Mouse (Mus musculus) lung, postnatal 4 days (tissue): Measurements from ENCODE around the gene Kcnq5.
"Not testable (repeated sequence)": the region's sequence is repeated elsewhere in the genome, so short reads cannot be mapped to it uniquely, and the experiment has no call there.

Experiments
- DNase-seq, 2 experiments: peaks; one replicate each; pipeline ENCODE4 v3.0.0; 2021

Kcnq5 gene

DNA sequence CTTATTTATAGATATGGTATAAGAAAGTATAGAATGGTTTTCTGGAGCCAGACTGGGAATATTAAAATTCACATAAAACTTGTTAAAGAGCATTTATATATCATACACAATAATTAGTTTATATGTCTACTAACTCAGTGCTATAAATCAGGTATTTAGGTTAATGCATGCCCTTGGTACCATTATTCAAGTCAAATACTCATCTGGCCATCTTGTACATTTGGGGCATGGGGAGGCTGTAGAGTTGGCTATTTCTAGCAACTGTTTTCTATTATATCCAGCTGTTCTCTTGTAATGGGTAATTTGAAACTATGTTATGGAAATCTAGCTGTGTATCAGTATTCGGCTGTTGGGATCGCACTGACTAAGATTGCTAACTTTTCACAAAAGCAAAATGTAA, 339.3 kb downstream of the Kcnq5 start:
- no peak for DNase-seq

DNA sequence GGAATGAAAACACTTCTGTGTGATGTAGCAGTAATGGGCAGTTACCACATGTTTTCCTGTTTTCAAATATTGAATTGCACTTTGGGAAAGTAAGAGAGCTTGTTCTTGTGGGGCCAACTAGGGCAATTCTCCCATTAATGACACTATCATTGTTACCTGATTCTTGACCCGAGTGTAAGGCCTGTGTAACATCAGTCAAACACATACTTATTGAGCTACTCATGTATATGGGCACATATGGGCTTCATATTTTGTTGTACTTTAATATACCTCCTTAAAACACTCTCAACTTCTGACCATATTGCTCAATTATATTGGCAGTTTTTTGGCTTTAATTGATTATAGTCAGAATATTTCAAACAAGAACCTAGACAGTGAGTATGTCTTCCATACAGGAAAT, 339.7 kb downstream of the Kcnq5 start:
- DNase-seq: no peak

DNA sequence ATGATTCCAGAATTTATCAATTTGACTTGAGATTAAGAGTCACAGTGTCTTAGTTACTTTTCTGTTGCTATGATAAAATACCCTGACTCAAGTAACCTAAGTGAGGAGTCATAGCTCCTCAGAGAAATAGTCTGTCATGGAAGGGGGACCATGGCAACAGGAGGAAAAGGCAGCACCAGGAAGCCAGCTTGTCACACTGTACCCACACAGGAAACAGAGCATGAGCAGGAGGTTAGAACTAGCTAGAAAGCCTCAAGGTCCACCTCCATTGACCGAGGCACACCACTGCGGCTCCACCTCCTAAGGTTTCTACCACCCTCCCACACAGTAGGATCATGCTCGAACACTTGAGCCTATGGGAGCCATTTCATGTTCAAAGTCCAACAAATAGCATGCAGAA, 343.0 kb downstream of the Kcnq5 start:
- no peak for DNase-seq

DNA sequence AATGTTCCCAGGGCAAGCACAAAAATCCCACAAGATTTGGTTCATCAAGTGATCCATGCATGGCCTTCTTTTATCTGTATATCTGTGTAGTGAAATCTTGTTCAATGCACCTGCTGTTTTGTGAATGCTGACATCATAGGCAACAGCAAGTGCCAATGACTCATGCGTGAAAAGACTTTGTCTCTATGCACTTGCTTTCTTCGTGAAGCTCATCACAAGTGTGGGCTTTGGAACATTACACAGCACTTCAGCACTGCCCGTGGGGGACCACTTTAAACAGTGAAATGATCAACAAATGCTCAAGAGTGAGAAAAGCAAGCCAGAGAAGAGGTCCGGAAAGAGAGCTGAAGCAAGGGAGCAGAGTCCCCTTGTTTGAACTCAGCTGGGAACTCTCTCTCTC, 345.1 kb downstream of the Kcnq5 start:
- no peak for DNase-seq

DNA sequence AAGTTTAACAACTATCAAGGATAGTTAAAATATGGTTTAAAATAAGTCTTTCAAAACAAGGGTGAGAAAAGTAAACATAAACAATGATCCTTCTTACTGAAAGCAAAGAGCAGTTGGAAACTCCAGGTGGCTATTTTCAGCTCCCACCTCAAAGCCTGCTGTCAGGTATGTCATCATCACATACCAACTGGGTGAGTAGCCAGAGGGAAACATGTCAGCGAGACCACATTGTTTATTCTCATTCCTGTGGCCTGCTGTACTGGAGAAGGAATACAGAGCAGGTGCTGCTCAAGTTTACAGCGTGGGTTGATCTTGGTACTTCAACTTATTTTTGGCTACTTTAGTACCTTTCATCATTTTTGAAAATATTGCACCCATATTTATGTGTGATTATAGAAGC, 347.8 kb downstream of the Kcnq5 start:
- DNase-seq: no peak

DNA sequence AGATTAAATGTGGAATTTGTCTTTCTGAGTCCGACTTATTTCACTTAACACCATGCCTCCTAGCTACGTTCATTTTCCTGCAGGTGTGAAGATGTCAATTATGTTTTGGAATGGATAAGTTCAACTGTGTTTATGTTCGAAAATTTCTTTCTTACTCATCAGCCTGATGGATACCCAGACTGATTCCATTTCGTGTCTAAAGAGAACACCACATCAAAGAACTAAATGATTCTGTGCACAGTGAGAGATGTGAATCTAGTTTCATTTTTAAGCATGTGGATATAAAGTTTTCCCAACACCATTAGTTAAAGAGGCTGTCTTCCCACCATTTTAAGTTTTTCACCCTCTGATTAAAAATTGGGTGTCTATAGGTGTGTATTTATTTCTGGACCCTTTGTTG, 357.7 kb downstream of the Kcnq5 start:
- no peak for DNase-seq

DNA sequence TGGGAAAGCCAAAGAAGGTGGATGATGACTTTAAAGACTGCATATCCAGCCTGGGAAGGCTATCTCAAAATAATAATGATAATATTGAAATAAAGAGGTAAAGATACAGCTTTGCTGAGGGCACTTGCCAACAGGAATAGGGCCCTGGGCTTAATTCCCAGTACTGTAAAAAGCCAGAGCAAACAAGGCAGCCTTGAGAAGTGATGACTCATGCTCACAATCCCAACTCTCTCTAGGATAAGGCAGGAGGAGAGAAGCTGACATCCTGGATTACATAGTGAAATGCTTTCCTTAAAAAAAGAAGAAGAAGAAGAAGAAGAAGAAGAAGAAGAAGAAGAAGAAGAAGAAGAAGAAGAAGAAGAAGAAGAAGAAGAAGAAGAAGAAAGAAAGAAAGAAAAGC, 359.2 kb downstream of the Kcnq5 start:
- DNase-seq: no peak

DNA sequence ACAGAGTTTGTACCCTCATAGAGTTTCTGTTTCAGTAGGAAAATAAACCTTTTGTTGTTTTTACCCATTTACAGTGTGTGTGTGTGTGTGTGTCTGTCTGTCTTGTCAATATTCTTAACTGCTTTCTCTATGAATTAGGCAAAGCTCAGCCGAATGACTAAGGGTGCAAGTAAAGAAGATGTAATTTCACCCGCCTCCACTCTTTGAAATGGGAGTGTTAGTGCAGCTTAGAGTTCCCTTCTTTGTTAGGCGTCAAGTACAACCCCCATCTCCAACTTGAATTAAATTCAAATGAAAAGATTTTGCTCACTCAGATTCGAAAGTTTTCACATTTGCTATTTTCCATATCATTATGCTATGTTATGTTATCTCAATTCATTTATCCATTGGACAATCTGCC, 361.1 kb downstream of the Kcnq5 start:
- no peak for DNase-seq

DNA sequence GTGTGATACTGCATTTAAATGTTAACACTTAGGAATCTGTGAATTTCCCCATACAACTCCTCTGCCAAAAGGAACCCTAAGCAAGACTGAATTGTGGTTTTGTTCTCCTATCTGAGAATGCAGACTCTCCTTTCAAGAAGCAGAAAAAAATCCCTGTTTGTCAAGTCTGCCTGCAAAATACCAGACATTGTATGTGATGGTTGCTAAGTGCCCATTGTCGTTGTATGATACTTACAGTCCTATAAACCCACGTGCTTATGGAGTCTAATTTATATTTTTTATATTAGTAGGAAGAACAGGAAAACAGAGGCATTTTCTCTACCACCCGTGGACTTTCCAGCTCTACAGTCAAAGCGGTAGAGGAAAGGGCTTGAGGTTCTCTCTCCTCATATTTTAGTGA, 367.9 kb downstream of the Kcnq5 start:
- no peak for DNase-seq

DNA sequence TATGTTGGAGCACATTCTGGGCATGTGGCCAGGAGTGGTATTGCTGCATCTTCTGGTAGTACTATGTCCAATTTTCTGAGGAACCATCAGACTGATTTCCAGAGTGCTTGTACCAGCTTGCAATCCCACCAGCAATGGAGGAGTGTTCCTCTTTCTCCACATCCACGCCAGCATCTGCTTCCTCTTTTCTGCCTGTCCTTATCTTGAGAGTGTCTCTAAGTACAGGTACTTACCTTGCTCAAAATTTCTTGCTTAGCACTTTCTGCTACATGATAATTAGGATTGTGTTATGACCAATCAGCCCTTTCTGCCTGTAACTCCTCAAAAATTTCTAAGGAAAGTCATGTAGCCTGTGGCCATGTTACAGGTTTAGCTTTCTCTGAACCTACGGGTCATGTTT, 394.3 kb downstream of the Kcnq5 start:
- DNase-seq: not testable (repeated sequence)

DNA sequence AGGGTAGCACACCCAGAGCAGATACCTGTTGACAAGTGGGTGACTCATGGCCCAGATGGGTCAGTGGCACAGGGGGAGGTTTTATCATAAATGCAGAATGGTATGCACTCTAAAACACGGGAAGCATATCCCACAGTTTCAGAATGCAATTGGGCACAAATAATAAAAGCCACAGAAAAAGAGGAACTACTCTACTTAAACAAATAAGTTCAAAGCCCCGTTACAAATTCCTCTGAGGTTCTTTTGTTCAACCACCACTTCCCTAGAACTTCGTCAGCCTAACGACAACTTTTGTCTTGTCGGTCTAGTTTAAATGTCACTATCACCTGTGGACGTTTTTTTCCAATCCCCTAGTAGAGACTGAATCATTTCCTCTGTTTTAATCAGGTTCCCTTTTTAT, 407.1 kb downstream of the Kcnq5 start:
- no peak for DNase-seq

DNA sequence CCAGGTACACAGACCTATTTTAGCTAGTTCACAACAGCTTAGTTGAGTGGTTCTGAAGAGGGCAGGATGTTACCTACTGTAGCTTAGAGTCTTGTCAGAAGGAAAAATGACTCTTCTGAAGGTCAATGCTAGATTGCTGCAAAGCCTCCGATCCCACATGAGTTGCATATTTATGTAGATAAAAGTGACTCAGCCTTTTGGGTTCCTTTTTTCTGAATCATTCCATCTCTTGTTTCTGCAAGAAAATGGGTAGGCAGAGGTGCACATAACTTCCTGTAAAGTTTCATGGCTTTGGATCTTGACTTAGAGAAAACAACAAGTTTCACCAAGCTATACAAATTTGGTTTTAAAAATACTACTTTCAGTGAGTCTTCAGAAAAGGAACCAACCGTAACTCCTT, 409.0 kb downstream of the Kcnq5 start:
- no peak for DNase-seq

DNA sequence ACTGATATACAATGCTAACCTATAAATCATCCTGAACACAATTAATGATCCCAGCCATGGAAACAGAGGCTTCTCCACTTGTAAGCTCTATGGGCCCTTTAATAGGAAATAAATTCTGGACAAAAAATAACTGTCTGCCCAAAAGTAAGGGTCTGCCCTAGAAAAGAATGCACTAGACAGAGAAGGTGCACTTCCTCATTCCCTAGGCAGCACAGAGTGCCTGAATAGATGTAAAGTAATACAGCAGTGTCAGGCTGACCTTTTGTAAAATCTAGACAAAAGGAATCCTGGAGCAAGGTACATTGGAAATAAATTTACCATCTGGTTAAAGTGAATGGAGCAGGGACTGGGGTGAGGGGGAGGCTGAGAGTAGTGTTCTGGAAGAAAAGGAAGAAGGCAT, 417.8 kb downstream of the Kcnq5 start:
- no peak for DNase-seq

DNA sequence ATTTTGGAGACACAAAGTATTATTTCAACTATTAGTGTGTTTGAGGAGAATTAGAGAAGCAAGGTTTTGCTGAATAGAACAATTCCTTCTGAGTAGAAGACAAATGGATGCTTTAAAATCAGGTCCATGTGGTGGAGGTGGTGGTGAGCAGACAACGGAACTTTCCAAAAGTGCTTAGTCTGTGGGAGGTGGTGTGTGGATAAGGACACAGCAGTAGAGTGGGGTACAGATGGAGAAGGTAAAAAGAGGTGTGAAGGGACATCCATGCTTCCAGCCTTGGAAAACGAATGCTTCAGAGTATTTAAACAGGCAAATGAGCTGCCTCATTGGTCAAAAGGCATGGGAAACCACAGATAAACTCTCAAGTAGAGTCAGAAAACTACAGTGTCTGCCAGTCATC, 422.3 kb downstream of the Kcnq5 start:
- DNase-seq: no peak

DNA sequence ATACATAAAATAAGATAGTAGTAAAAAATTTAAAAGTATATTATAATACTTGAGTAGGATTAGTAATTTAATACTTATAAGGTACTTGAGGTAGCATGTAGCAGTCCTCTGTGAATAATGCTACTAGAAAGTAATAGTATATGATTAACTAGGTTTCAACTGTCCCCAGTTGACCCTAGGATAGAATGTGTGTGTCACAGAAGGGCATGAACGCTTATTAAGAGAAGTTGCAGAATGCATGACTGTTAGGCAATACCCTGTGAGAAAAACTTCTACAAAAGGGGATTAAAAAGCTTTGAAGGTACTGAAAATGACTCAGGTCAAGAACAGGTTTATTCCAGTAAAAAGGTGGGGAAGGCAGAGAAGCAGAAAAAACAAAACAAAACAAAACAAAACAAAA, 430.9 kb downstream of the Kcnq5 start:
- DNase-seq: no peak

DNA sequence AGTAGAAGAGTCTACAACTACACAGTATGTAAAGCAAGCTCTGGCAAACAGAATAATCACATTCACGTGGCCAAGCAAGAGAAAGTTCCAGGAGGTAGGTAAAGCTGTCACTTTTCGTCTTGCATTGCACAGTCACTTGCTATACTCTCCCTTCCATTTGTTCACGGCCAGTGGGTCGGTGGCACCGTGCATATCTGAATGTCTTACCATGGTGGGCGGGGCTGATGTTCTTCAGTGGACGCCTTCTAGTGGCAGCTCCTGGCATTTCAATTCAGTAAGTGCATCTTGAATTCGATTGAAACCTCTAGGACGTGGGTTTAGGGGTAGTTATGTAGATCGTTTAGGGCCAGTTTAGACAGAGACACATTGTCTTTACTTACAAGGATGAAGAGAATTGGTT, 439.7 kb downstream of the Kcnq5 start:
- DNase-seq: no peak

DNA sequence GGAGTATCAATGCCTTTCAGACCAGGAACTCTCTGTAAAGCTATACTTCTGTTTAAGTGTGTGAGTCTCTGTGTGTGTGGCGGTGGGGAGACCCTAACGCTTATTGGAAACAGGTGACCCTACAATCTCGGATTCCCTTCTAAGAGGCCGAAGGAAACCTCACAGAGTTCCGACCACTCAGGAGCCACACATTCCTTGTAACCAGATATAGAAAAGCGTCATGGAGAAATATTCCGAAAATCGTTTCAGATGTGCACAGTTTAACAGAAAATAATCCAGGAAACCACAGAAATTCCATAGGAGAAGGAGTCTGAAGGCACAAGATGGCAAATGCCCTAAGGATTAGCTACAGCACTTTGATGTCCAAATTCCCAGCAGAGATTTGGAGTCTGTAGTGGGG, 440.3 kb downstream of the Kcnq5 start:
- DNase-seq: no peak

DNA sequence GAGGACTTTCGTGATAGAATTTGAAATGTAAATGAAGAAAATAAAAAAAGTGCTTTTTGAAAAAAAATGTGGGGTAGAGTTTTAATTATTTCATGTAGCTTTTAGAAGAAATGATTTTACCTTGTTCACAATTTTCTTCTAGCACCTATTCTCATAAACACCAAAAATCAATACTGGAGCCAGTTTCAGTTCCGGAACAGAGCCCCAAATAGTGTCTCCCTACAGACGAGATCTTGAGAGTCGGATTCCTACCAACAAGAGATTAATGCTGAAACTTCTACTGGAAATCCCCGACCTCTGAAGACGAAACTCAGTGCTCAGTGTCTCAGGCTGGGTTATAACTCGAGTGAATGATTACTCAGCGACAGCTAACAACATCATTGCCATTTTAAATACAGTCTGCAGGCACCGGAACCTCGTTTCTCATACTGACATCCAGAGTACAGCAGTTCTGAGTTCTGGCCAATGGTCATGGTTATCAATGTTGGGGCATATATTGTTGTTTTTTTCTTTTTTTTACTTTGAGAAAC, 441.6 kb downstream of the Kcnq5 start:
- no peak for DNase-seq

DNA sequence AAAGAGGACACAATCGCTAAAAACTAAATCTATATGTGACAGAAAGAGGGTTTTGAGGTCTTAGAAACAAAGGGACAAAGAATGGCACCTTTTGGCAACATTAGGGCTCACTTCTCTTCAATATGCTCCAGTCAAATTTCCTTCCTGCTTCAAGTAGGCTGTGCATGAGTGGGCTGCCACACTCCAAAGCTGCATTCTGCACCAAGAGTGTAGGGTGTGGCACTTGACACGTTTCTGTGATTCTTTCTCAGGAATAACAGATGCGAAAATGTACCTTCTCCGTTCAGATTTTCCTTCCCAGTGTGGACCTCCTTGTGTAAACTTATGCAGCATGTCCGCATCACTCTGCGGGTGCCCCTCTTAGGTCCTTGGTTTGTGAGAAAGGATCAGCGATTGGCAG, 455.1 kb downstream of the Kcnq5 start:
- DNase-seq: no peak

DNA sequence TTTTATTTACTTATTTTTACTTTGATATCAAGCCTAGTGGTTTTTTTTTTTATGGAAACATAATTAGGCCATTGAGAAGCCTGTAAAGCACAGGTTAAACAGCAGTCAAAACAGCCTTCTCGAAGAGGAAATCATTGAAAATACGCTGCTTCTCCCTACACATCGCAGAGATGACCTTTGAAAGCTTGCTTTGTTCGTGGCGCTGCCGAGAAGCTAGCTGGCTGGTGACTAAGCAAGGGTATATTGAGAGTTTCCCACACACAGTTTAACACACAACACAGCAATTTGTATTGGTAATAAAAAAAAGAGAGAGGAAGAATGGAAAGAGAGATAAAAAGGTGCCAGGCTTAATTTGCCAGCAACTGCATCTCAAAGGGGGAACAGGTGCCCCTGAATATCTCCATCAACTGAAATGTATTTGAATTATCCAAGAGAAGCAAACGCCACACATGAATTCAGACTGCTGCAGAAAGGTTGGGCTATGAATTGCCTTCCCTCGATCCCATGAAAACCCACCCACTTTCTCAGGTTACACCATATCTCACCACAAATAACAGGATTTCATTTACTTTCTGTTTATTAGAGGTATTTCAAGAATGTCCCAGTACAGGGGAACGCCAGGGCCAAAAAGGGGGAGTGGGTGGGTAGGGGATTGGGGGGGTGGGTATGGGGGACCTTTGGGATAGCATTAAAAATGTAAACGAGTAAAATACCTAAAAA, 461.8 kb downstream of the Kcnq5 start:
- no peak for DNase-seq

DNA sequence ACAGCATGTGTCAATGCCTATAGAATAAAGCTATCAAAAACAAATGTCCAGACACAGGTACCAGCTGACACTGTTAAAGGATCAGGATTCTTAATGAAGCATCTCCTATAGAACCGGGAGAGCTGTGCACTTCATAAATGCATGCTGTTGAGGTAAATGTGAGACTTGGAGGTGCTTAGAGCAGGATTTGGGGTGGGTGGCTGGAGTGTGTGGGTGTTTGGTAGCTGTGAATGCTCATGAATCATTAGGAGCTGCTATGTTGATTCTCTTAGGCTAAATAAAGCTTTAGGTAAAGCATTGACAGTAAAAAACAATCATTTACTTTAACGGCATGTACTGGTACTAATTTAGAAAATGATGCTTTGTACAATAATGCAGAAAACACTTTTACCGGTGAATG, 465.4 kb downstream of the Kcnq5 start:
- DNase-seq: no peak

DNA sequence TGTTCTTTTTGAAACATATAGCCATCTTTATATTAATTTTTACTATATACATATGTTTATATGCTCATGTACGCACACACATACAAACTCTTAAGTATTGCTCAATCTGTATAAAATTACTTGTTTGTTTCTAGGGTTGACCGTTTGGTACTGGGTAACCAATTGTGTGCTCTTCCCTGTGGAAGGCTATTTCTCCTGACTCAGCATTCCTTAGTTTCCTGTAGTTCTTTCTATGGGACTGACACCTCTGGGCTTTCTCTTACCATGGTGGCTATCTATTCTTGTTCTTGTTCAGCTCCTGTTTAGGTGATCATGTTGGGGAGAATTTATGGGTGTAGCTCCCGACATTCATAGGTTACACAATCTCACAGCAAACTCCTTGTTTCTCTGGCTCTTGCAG, 473.1 kb downstream of the Kcnq5 start:
- no peak for DNase-seq

DNA sequence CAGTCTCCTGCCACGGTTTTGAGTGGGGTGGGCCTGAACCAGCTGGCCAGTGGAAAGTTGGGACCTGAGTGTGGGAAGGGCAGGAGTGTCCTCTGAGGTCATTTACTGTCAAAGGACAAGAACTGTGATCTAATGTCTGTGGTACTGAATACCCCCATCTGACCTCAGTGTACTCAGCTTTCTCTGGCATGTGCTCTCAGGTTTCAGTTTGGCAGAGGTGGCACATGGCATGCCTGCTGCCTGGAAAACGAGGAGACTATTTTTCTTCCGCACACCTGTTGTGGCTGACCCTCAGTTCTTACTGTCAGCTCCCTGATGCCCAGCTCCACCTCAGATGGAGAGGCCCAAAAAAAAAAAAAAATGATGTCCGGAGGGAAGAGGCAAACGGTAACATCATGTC, 475.5 kb downstream of the Kcnq5 start:
- no peak for DNase-seq

DNA sequence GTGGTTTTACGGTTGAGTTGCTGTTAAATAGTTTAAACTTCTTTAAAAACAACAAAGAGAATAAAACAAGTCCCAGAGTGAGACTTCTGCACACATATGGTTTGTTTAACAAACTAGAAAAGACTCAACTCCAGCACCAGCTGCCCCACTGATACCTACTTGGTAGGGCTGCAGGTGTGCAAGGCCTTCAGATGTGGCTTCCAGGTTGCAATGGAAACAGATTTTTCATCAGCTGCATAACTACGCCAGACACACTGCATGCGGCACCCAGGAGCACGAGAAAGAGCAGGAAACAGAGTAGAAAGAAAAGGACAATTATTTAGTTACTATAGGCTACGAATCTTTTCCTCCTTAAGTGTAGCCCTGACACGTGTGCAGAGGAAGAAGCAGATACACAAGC, 492.4 kb downstream of the Kcnq5 start:
- no peak for DNase-seq

DNA sequence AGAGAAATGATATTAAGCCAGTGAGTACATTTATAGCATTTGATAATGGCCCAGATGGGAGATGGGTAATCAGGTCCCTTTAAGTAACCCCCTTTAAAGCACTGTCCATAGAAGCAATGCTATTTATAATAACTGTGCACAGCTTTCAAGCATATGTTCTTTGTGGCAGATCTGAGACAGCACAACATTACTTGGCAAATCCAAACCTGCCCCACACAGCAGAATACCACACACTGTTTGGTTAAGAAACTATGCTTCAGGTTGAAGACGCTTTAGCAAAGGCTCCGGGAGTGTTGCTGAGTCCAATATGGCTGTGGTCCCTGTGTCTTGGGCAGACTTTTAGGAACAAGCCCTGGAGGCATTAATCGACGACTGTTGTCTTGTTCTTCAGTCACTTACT, 495.3 kb downstream of the Kcnq5 start:
- DNase-seq: no peak
